Mouse (Mus musculus) neural tube, embryonic 10.5 days (tissue): ENCODE measurements around the gene Ggt5.

Source experiments
- DNase-seq: peaks from one replicate; pipeline ENCODE4 v3.0.0-alpha.2; 2017; ENCODE audit warnings: low spot score; ENCODE audit errors: extremely low spot score

Gene Ggt5

GRCm38 (mm10) chr10:75620818-75621217 is 31.7 kb downstream of the Ggt5 start:
- no peak for DNase-seq

GRCm38 (mm10) chr10:75625920-75626319 is 36.8 kb downstream of the Ggt5 start:
- DNase-seq: no peak

GRCm38 (mm10) chr10:75626991-75627390 is 37.9 kb downstream of the Ggt5 start:
- DNase-seq: no peak

DNA sequence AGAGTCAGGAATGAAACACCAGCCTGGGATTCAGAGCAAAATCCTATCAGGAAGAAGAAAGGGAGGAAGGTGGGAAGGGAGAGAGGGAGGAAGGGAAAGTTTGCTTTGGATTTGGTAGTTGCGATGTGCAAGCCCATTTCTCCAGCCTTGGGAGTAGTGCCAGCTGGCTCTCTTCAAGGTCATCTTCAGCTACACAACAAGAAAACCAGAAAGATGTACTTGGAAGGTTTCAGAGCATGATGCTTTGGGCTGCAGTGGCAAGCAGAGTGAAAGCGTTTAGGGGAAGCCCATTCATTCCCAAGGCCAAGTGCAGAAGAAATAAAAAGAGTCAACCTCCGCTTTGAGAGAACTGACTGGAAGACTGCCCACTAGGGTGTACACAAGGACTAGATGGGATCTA is 38.4 kb downstream of the Ggt5 start:
- DNase-seq: no peak

DNA sequence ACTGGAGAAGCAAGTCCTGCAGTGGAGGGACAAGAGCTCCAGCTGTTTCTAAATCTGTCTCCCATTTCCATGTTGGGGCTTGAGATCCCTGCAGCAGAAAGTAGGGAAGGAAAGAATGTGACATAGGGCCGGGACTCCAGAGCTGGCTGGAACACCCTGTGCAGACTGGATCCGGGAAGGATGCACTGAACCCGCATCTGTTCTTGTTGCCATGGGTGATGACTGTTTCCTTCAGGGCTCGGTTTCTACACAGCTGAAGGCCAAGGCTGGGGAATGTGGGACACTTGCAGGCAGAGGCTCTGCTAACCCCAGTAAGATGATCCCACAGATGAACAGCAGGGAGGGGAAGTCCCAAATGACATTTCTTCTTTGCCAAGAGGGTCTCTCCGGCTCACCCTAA is 43.5 kb downstream of the Ggt5 start:
- no peak for DNase-seq

DNA sequence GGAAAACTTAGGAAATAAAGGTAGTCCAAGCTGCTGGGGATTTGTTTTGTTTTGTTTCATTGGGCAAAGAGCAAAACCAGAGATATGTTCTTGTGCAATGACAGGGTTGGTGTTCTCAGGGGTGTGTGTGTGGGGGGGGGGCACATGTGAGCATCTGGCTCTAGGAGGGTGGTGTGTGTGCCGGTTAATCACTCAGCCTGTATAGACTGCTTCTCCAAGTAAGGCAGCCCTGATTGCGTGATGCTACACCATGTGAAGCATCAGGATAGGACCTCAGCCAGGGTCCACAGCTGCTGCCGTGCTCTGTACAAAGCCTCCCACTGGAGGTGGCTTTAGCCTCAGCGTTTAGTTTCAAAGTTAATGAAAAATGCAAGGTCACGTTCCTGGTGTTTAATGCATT is 43.9 kb downstream of the Ggt5 start:
- no peak for DNase-seq

DNA sequence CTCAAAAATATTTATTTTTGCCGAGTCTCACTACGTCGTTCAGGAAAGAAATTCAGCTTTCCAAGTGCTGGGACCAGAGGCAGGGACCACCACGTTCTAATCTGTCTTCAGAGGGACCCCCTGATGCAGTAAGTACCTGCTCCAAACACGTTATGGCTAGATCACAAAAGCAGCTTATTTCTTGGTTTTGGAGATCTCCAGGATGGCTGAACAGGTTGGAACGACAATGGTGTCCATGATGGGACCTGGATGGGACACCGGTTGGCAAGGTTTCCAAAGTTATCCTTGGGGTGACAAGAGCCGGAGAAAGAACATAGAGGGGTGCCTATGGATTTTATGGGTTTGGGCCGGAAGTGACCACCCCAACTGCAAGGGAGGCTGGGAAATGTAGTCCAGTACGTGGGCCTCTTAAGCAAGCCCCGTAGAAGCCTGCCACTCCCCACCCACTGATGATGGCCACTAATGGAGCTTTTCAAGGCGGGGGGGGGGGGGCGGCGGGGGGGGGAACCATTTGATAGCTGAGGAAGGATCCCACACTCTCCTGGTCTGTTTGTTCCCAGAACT is 44.5 kb downstream of the Ggt5 start:
- no peak for DNase-seq

DNA sequence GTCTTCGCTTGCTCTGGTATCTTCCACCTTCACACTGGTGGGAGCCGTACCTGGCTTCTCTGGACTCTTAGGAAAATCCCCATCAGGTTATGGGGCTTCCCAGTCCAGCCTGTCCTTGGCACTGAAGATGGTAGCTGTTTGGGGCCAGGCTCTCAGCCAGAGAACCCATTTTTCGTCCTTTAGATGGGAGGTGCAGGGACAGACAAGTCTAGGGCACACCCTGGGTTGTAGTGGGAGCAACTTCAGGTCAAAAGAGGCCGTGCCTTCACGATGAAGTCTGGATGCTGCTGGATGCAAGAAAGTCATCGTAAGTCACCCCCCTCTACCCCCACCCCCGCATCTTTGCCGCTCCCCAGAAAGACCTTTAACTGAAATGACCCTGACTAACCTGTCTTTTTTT is 45.5 kb downstream of the Ggt5 start:
- DNase-seq: no peak

GRCm38 (mm10) chr10:75635019-75635692 is 46.0 kb downstream of the Ggt5 start:
- no peak for DNase-seq

- peak; percentile 86 for DNase-seq
Measured at GRCm38 (mm10) chr10:75635693-75636055, 46.5 kb downstream of the Ggt5 start.

DNA sequence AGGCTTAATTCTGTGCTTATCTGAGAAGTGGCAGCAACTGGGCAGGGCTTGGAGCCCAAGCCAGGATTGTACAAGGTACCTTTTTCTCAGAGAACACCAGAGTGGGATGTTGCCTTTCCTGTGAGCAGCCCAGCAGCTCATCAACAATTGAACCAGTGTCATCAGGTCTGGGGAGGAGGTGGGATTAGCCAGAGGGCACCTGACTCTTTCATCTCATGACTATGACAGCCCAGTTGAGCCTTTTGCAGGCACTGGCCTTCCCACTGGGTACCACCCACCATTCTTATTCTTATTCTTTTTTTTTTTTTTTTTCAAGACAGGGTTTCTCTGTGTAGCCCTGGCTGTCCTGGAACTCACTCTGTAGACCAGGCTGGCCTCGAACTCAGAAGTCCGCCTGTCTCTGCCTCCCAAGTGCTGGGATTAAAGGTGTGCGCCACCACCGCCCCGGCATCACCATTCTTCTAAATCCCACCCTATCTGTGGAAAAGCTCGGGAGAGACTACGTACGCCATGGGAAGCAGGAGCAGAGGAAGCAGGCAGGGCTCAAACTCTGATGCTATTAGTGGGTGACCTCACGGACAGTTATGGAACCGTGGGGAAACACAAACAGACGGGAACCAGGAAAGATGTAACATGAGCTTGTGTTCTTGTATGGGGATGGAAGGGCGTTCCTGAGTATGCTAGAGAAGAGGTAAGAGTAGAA is 47.1 kb downstream of the Ggt5 start:
- DNase-seq: no peak

DNA sequence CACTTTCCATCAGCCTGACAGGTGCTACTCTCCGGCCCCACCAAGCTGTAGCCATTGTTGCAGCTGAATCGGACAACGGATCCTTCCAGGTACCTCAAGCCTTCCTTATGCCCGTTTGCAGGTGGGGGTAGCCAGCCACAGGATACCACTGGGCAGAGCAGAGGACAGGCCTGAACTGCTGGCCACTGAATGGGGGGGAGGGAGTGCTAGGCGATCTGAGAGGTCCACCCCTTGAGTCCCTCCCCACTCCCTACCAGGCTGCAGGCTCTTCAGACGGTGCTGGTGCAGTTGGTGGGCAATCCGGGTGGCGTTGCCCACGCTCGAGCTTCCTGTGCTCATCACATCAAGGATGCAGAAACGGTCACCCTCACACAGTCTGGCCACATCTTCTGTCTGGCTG is 48.6 kb downstream of the Ggt5 start:
- no peak for DNase-seq

DNA sequence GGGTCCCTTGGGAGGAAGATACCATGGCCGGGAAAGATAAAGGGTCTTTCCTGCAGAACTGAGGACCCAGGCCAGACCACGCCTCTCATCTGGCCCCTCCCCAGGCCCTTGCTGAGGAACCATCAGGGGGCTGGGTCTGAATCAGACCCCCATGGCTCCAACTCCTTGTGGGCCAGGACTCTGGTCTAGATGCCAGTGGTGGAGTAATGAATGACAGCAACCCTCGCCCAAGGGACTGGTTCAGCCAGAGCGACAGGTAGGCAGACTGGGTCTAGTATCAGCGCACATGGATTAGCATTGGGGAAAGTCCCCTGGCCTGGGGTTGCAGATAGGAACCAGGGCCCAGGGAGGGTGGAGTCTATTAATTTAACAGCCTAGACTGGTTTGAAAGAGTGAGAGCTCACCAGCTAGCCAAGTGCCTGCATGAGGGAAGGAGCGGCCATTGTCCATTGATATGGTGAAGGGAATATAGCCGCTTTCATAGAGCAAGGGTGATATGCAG is 52.6 kb downstream of the Ggt5 start:
- no peak for DNase-seq

GRCm38 (mm10) chr10:75642436-75642835 is 53.3 kb downstream of the Ggt5 start:
- DNase-seq: no peak

GRCm38 (mm10) chr10:75642891-75643290 is 53.8 kb downstream of the Ggt5 start:
- DNase-seq: no peak

DNA sequence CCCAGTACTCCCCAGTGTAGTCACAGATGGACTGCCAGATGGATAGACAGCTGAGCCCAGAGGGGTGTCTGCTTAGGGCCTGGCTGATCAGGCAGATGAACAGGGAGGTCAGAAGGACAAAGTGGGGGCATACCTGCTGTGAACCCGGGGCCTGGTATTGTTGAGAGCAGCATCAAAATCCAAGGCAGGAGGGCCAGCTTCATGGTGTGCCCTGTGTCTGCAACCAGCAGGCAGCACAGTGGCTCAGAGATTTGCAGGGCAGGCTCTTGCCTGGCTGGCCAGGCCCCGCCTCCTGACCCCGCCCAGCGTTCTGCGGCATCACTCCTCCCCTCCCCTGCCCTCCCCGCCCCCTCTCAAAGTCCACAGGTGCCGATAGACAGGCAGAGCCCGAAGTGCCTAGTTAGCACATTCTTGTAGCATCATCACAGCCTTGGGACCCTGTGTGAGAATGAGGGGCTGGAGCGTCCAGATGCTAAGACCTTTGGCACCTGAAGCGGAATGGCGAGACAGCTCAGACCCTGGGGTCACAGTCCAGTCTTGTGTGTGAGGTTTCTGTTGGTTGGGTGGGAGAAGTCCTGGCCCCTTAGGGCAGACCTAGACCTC is 54.7 kb downstream of the Ggt5 start, which contains the start of gene Susd2:
Gene Susd2 (minus strand): TSS at position 268 of the 603 bp plus-strand sequence.
- DNase-seq: peak; percentile 59

DNA sequence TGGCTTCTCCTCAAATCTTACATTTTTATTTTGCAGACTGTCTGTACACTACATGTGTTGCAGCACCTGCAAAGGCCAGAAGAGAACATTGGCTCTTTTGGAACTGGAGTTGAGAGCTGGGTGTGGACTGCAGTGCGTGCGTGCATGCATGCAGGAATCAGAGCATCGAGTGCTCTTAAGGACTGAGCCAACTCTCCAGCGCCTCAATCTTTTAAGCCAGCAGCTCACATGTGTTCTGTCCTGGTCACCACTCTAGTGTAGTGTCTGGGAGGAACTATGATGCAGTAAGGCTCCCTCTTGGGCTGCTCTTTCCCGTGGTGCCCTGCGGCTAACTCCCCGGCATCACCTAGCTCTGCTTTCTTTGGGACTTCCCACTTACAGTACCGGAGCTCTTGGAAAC is 56.5 kb downstream of the Ggt5 start:
- DNase-seq: no peak

DNA sequence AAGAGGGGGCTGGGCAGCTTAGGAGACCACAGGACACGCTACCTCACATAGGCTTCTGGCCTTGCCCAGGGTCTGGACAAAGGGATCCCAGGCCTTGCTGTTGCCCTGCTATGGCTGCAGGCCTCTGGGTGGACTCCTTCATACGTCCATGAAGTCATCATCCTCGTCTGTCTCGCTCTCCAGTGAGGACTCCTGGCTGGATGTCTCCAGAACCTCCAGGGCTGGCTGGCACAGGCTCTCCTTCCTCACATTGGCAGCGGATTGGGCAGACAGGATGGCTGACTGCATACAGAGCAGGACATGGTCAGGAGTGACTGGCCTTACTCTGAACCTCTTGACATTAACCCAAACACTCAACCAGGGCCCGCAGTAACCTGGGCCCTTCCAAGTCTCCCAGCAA is 57.3 kb downstream of the Ggt5 start:
- DNase-seq: no peak

DNA sequence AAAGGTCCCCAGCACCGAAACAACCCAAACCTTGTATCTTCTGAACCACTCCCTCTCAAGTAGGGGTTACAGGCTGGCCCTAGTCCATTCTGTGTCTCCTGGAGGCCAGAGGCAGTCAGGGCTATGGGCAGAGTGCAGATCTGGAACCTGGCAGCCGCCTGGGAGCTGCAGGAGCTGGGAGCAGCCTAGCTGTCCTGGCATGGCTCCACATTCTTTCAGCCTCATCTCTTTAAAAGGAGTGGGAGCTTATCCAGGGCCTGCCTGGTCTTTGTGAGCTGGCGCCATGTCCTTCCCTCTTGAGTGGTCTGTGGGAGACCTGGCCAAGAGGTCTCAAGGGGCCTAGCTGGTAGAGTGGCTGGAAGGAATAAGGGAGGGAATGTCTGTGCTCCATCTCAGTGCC is 58.2 kb downstream of the Ggt5 start:
- no peak for DNase-seq

DNA sequence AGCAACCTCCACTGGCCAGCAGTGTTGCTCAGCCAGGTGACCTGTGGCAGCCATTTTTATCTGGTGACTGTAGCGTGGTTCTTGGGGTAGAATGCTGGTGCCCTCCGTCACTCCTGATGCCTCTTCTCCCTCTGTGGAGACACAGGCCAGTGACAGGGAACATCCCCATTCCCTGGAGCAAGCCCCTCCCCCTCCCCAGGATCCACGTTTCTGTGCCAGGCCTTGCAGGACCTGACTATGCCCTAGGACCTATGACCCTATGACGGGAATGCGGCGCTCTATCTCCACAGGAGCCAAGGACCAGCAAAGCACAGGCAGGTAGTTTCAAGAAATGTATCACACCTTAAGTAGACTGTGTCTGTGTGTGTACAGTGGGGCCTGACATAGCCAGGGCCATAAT is 59.0 kb downstream of the Ggt5 start:
- DNase-seq: no peak

DNA sequence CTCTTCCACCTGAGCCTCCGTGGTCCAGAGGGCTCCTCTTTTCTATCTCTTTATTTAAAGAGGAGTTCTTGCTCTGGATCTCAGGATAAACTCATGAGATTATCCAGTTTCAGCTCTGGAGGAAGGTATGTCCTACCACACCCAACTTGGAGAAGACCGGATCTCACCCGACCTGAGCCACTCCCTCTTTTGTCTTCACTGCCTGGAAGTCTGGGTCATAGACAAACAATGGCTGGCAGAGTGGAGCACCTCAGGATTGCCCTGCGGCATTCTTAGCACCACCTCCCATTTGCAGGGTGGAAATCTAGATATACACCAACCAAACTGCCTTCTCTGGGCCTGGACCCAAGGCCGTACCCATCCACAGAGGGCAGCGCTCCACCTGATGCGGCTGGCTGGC is 59.9 kb downstream of the Ggt5 start:
- no peak for DNase-seq

DNA sequence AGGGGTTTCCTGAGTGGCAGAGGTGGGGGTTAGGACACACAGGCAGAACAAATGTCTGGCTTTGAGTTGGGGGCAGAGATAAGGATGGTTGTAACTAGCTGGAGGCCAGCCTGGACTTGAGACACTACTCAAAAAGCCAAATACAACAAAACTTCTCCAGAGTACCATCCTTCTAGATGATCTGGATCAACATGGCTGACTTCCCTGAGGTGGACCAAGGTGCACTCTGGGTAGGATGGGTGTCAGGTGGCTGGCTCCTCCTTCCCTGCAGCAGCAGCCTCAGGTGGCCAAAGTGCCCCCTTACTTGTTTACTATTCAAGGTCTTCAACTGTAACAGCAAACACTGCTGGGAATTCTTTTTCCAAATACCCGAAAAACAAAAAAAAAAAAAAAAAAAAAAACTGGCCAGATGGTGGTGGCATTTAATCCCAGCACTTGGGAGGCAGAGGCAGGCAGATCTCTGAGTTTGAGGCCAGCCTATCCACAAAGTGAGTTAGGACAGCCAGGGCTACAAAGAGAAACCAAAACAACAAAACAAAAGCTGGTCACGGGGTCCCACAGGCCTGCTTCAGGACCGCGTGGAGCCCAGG is 60.4 kb downstream of the Ggt5 start:
- DNase-seq: no peak
